ENCODE assay signal across 8 mouse cellular contexts in genomic region chr7:67222220-67222862, GRCm38 (mm10). TPM values are rescaled to one million over a fixed set of nuclear protein-coding genes. Genes with fewer than 3 reads are reported as not detected.
DNase-seq lines count a peak whose midpoint lies in the region; ATAC-seq lines count a peak whose summit lies in the region.

Lysmd4 (plus strand) TSS chr7:67222544.

- H3K27me3 ChIP-seq in hindbrain, embryonic 14.5 days (ENCODE audit: control insufficient read depth, insufficient read depth, low read length), result no peaks in the 10 kb centered on the region

- ATAC-seq in hindbrain, embryonic 14.5 days (ENCODE audit: low FRiP score), result peak; percentile 98

- peaks cover 25% of the 10 kb centered on the region for H3K4me1 ChIP-seq in hindbrain, embryonic 14.5 days (replicated peaks; ENCODE audit: control insufficient read depth, insufficient read depth, low read length)

- peak within 1 kb of the TSS; percentile 76 for H3K4me3 ChIP-seq in hindbrain, embryonic 14.5 days (replicated peaks; ENCODE audit: low read length)

- H3K9me3 ChIP-seq in hindbrain, embryonic 14.5 days (ENCODE audit: control insufficient read depth, low read length), result no peaks in the 10 kb centered on the region

- peak within 1 kb of the TSS; percentile 84 for H3K4me2 ChIP-seq in hindbrain, embryonic 14.5 days (replicated peaks)

- peak; percentile 95 for DNase-seq in R1 (ENCODE audit: low read depth, low spot score)
- peak; percentile 96 to 98 for DNase-seq in cerebellum, postnatal 25 days
- peak; percentile 90 to 92 for DNase-seq in frontal cortex, postnatal 25 days (ENCODE audit: low spot score in 2 of 2)
- DNase-seq in hindbrain, embryonic 14.5 days (ENCODE audit: low spot score), result peak; percentile 94
- peak; percentile 94 to 95 for DNase-seq in layer of hippocampus, postnatal 36 days
- DNase-seq in lung, postnatal 36 days, result peak; percentile 99
- peak; percentile 96 for DNase-seq in retina, postnatal 1 day
- peak; percentile 94 to 97 for DNase-seq in urinary bladder, adult 18-20 months (ENCODE audit: low spot score in 2 of 2)

- H3K36me3 ChIP-seq in hindbrain, embryonic 14.5 days (replicated peaks; ENCODE audit: control insufficient read depth, insufficient read depth), result peaks cover 31% of the 10 kb centered on the region

- WGBS in hindbrain, embryonic 14.5 days, result 6% methylated on average over 27 of the region's 31 CpGs

- H3K9ac ChIP-seq in hindbrain, embryonic 14.5 days, result peak within 1 kb of the TSS; percentile 87

- H3K27ac ChIP-seq in hindbrain, embryonic 14.5 days, result peak within 1 kb of the TSS; percentile 55

RNA-seq across cellular contexts. Expression of gene Lysmd4, which starts in this region (rescaled TPM):
- polyA plus RNA-seq in hindbrain, embryonic 14.5 days (2014; fragmentation: Nextera tagmentation; extraction: Ambion mirVana), result 29.8 and 32.2 TPM in 2 replicates
- total RNA-seq in layer of hippocampus, postnatal 36 days (2021), result 10 to 100 TPM; 32.4 to 35.2 TPM

Comparison
In these comparisons a context has a peak if more than half of its experiments do, and no peak if none do; other contexts are left out.
1. Peak in every context shown above with its lines: DNase-seq, ATAC-seq, H3K4me3 ChIP-seq and H3K27ac ChIP-seq.